Mouse (Mus musculus) cerebellum, adult 18-20 months (tissue): ENCODE measurements around the gene Smg5.
A peak's percentile ranks its signal among the peaks of the same experiment; 100 is the strongest.
"Not testable (repeated sequence)": the region's sequence is repeated elsewhere in the genome, so short reads cannot be mapped to it uniquely, and the experiment has no call there.

Experiments
- DNase-seq, 2 experiments: peaks; one replicate each; pipeline ENCODE4 v3.0.0; 2021

The Smg5 gene

GRCm38 (mm10) chr3:88354396-88355165 is 18.5 kb downstream of the Smg5 start:
- peak in 1 of 2 experiments; percentile 65 for DNase-seq

- DNase-seq, result no peak
Observed at GRCm38 (mm10) chr3:88359584-88359983, 23.5 kb downstream of the Smg5 start.

- no peak for DNase-seq
Observed at GRCm38 (mm10) chr3:88359989-88360388, 23.9 kb downstream of the Smg5 start.

- DNase-seq, result no peak
Observed at GRCm38 (mm10) chr3:88361096-88361495, 25.0 kb downstream of the Smg5 start.

DNA sequence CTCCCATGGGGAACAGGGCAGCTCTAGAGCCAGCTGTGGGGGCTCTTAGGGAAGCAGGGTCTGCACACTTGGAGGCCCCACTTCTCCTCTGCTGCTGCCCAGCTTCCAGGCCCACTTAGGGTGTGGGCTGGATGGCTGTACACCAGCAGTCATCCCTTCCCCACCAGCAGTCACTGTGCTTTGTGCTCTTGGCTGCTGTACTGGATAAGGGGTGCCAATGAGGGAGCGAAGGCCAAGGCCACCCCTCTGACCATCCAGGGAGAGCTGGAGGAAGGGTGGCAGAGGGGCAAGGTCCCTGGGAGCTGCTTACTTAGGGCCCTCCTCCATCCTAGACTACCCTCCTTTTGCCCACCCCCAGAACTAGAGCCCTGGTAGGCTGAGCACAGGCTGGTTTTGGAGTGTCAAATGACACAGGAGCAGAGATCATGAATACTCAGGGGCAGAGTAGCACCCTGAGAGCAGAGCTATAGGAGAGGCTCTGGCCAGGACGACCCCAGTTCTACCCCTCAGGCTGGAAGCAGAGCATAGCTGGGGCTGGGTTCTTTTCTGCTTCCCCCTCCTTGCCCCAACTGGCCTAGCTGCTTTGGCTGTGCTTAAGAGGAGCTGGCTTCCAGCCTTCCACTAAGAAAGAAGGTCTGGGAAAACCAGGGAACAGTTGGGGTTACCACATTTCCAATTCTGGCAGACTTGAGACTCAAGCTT is 25.7 kb downstream of the Smg5 start:
- DNase-seq, result peak in 1 of 2 experiments; percentile 27

DNA sequence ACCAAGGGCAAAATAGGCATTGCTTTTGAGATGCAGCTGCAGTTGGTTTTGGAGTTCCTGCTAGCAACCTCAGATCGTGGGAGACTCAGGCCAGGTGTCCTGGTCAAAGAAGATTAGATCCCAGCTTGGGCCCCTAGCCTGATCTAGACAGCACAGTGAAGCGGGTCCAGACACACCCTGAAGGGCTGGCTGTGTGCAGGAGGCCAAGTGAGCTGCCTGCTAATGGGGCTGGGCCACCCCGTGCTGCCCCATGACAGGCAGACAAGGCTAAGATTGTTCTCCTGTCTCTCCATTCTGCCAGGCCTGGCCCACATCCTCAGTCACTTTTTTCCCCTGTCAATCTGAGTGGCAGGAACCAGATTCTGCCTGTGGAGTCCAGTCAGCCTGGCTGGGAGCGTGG is 27.6 kb downstream of the Smg5 start:
- DNase-seq, result peak in 1 of 2 experiments; percentile 35

DNA sequence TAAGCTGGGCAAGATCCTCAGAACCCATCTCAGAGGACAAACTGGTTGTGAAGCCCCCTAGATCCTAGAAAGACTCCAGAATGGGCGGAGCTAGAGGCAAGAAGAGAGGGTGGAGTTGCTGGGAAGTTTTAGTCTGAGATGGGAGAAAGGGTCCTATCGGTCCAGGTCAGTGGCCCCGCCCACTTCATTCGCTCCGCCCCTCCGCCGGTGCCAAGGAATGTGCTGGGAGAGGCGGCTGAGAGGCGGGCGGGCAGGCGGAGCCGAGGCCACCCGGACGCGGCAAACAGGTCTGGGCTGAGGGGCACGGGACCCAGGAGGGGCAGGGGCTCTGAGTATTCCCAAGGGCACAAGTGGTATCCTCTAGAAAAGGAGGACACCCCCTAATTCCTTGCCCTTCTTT is 28.3 kb downstream of the Smg5 start, which contains the start of gene Paqr6:
Gene Paqr6 (plus strand): TSS at position 248 of the 400 bp plus-strand sequence.
- DNase-seq, result peak in 1 of 2 experiments; percentile 44

DNA sequence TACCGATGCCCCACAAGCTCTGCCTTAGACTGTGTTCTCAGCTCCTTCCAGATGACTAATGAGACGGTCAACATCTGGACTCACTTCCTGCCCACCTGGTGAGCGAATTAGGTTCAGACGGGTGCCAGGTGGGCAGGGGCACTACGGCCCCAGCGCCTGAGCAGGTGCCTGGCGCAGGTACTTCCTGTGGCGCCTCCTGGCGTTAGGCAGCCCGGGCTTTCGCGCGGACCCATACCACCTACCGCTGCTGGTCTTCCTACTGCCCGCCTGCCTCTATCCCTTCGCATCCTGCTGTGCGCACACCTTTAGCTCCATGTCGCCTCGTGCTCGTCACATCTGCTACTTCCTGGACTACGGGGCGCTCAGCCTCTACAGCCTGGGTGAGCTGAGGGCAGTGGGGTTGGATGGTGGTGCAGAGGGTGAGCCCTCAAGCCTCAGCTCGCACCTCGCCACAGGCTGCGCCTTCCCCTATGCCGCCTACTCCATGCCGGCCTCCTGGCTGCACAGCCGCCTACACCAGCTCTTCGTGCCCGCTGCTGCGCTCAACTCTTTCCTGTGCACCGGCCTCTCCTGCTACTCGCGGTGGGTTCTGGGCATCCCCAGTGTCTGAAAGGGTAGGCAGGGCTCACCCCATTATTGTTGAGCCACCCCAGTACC is 29.8 kb downstream of the Smg5 start:
- DNase-seq, result no peak

DNA sequence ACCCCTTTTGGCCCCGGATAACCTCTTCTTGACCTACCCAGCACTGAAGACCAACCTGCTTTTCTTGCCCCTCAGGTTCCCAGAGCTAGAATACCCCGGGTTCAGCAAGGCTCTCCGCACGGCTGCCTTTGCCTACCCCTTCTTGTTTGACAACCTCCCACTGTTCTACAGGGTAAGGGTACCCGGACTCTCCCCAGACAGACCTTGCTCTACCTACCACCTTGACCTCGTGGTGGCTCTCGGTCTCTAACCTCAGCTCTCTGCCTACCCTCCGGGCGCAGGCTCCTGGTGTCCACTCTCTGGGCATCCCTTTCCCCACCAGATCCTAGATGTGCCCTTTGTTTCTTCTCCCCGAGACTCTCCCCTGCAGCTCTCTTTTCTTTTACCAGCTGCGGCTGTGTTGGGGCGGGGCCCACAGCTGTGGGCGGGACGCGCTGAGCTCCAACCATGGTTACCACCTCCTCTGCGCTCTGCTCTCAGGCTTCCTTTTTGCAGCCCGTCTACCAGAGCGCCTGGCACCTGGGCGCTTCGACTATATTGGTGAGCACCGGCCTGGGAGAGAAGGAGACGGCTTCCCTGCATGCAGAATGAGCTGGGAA is 30.9 kb downstream of the Smg5 start:
- DNase-seq, result not testable (repeated sequence)

DNA sequence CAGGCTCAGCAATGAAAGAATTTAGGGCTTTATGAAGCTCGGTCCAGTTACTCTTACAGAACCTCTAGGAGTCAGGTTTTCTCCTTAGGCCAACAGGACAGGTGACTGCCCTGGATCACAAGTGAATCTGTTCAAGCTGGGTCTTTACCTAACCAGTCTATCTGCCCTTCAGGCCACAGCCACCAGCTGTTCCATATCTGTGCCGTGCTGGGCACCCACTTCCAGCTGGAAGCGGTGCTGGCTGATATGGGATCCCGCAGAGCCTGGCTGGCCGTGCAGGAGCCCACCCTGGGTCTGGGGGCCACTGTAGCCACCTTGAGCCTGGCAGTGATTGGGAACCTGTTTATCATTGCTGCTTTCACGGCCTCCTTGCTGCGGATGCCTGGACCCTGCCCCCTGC is 31.5 kb downstream of the Smg5 start:
- not testable (repeated sequence) for DNase-seq

DNA sequence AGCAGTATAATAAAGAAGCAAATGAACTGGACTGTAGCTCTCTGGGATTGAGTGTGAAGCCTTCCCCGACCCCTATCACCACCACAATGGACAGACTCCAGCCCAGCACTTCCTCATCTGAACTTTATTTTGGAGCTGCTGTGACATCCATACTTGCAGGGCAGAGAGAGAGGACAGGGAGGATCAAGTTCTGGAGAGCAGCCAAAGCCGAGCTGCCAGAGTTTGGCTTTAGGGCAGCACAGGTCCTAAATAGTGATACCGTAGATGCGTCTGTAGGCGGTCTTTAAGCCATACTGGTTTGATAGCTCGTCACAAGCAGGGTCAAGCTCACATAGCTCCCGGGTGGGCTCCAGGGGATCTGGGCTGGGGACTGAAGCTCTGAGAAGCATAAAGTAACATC is 32.5 kb downstream of the Smg5 start:
- DNase-seq, result not testable (repeated sequence)

DNA sequence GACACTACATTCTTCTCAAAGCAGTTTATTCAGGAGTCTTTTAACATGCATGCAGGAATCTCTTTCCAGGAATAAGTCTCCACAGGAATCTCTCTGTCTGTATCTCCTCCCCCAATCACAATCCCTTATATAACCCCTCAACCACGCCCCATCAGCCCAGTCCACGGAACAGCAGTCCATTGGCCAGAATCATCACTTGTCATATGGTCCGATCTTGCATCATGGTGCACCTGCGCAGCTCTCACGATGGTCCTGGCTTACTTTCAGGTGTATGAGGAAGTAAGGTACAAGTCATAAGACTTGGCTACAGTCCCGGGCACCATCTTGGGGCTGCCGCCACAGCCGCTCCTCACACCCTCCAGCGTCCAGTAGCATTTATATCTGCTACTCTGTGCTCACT is 36.6 kb downstream of the Smg5 start, which contains the start of gene Bglap3:
Gene Bglap3 (minus strand): TSS at position 101 of the 400 bp plus-strand sequence.
- not testable (repeated sequence) for DNase-seq

DNA sequence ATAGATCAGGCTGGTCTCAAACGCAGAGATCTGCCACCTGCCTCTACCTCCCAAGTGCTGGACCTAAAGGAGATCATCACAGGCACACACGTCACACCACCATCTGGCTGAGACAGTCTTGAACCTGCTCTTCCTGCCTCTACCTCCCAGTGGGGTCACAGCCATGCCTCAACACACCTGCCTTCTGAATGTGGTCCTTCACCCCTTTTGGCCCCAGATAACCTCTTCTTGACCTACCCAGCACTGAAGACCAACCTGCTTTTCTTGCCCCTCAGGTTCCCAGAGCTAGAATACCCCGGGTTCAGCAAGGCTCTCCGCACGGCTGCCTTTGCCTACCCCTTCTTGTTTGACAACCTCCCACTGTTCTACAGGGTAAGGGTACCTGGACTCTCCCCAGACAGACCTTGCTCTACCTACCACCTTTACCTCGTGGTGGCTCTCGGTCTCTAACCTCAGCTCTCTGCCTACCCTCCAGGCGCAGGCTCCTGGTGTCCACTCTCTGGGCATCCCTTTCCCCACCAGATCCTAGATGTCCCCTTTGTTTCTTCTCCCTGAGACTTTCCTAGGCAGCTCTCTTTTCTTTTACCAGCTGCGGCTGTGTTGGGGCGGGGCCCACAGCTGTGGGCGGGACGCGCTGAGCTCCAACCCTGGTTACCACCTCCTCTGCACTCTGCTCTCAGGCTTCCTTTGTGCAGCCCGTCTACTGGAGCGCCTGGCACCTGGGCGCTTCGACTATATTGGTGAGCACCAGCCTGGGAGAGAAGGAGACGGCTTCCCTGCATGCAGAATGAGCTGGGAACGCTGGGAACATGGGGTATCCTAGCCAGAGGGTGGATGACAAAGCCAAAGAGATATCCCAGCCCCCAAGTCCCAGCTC is 39.9 kb downstream of the Smg5 start:
- not testable (repeated sequence) for DNase-seq

GRCm38 (mm10) chr3:88376644-88377043 is 40.6 kb downstream of the Smg5 start:
- DNase-seq, result not testable (repeated sequence)

GRCm38 (mm10) chr3:88378599-88378998 is 42.5 kb downstream of the Smg5 start, which contains the start of gene Bglap2:
Gene Bglap2, minus strand, starts transcription at chr3:88378699.
- DNase-seq, result not testable (repeated sequence)

DNA sequence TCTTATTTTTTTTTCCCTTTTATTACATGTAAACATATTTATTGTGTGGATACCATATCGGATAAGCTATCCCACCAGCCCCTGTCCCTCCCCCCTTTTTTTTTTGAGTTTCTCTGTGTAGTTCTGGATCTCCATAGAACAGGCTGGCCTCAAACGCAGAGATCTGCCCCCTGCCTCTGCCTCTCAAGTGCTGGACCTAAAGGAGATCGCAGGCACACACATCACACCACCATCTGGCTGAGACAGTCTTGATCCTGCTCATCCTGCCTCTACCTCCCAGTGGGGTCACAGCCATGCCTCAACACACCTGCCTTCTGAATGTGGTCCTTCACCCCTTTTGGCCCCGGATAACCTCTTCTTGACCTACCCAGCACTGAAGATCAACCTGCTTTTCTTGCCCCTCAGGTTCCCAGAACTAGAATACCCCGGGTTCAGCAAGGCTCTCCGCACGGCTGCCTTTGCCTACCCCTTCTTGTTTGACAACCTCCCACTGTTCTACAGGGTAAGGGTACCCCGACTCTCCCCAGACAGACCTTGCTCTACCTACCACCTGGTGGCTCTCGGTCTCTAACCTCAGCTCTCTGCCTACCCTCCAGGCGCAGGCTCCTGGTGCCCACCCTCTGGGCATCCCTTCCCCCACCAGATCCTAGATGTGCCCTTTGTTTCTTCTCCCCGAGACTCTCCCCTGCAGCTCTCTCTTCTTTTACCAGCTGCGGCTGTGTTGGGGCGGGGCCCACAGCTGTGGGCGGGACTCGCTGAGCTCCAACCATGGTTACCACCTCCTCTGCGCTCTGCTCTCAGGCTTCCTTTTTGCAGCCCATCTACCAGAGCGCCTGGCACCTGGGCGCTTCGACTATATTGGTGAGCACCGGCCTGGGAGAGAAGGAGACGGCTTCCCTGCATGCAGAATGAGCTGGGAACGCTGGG is 45.6 kb downstream of the Smg5 start:
- DNase-seq, result not testable (repeated sequence)

DNA sequence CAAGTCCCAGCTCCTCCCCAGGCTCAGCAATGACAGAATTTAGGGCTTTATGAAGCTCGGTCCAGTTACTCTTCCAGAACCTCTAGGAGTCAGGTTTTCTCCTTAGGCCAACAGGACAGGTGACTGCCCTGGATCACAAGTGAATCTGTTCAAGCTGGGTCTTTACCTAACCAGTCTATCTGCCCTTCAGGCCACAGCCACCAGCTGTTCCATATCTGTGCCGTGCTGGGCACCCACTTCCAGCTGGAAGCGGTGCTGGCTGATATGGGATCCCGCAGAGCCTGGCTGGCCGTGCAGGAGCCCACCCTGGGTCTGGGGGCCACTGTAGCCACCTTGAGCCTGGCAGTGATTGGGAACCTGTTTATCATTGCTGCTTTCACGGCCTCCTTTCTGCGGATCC is 46.3 kb downstream of the Smg5 start:
- not testable (repeated sequence) for DNase-seq

GRCm38 (mm10) chr3:88384364-88384763 is 48.3 kb downstream of the Smg5 start, which contains the start of gene Bglap:
Gene Bglap, minus strand, starts transcription at chr3:88384464.
- no peak for DNase-seq

GRCm38 (mm10) chr3:88393776-88394375 is 57.8 kb downstream of the Smg5 start:
- DNase-seq, result no peak

DNA sequence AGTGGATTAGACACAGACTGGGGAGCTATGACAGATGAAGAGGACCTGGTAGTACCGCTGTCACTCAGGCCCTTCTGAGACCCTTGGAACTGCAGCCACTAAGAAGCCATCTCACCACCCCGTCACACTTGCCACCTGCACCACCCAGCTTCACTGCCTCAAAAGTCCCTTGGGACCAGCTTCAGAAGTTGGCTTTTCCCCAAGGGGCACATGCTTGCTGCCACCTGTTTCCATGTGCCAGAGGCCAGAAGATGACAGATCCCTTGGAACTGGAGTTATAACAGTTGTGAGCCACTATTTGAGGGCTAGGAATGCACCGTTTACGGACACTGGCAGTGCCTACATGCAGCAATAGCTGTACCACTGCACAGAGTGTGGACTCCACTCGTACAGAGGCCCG is 59.2 kb downstream of the Smg5 start:
- no peak for DNase-seq
